Mouse (Mus musculus) C2C12 (cell line): ENCODE measurements at regions not wholly inside any gene's neighbourhood (a gene's known extent, or its start where the extent isn't known, plus 50 kb on each side); places are given as distances from the start of the nearest gene placed in this dataset.

Source experiments
- H3K27me3 ChIP-seq: one replicate; pipeline ENCODE4 v1.6.1; 2011; ENCODE audit not compliant: control insufficient read depth, insufficient read depth, insufficient read length
- H3K36me3 ChIP-seq: one replicate; pipeline ENCODE4 v1.6.1; 2011; ENCODE audit not compliant: control insufficient read depth, insufficient read depth
- H3K4me3 ChIP-seq: one replicate; pipeline ENCODE4 v1.5.1; 2011; ENCODE audit warnings: mild to moderate bottlenecking, control low read depth; ENCODE audit not compliant: poor library complexity, insufficient read depth, severe bottlenecking
- H3K79me2 ChIP-seq: one replicate; pipeline ENCODE4 v1.6.1; 2011; ENCODE audit not compliant: control insufficient read depth, insufficient read depth
- H3K79me3 ChIP-seq: one replicate; pipeline ENCODE4 v1.6.1; 2011; ENCODE audit warnings: low read depth, control low read depth
- H3ac ChIP-seq: one replicate; pipeline ENCODE3; 2011; ENCODE audit warnings: low read depth; ENCODE audit not compliant: control insufficient read depth, insufficient read length
- CEBPB ChIP-seq: IDR thresholded peaks from one replicate; pipeline ENCODE4 v1.6.1; 2011; ENCODE audit warnings: low read depth, mild to moderate bottlenecking, control low read depth, moderate library complexity
- CTCF ChIP-seq: IDR thresholded peaks from one replicate; pipeline ENCODE4 v1.5.1; 2011; ENCODE audit not compliant: control insufficient read depth, insufficient read depth, insufficient read length
- FOSL1 ChIP-seq: IDR thresholded peaks from one replicate; pipeline ENCODE4 v1.8.0; 2011; ENCODE audit warnings: mild to moderate bottlenecking, low read length; ENCODE audit not compliant: poor library complexity, insufficient read depth, severe bottlenecking
- MAX ChIP-seq: IDR thresholded peaks from one replicate; pipeline ENCODE4 v1.6.1; 2011; ENCODE audit warnings: mild to moderate bottlenecking, control low read depth
- MYOD1 ChIP-seq: IDR thresholded peaks from one replicate; pipeline ENCODE4 v1.6.1; 2011; ENCODE audit warnings: low read depth; ENCODE audit not compliant: control insufficient read depth, insufficient read length
- MYOG ChIP-seq: IDR thresholded peaks from one replicate; pipeline ENCODE4 v1.6.1; 2011; ENCODE audit not compliant: control insufficient read depth, insufficient read length; ENCODE audit errors: extremely low read depth
- USF1 ChIP-seq: IDR thresholded peaks from one replicate; pipeline ENCODE4 v1.6.1; 2011; ENCODE audit warnings: low read depth, mild to moderate bottlenecking, control low read depth, moderate library complexity

- no peak overlapping the region for H3K4me3 ChIP-seq
- TF ChIP-seq CEBPB (no peak), FOSL1 (no peak)
- no peaks in the 10 kb centered on the region for H3K79me2 ChIP-seq
- H3K27me3 ChIP-seq = no peaks in the 10 kb centered on the region
- no peak overlapping the region for H3ac ChIP-seq
- no peaks in the 10 kb centered on the region for H3K36me3 ChIP-seq
- H3K79me3 ChIP-seq = no peaks in the 10 kb centered on the region
Observed at GRCm38 (mm10) chr9:63876023-63876422, 118.2 kb upstream of the Smad3 start.

GRCm38 (mm10) chr9:63875193-63875592 lies 117.4 kb upstream of the Smad3 start:
- Histone ChIP-seq H3K4me3 (no peak overlapping the region), H3K79me2 (no peaks in the 10 kb centered on the region), H3ac (no peak overlapping the region), H3K79me3 (no peaks in the 10 kb centered on the region), H3K36me3 (no peaks in the 10 kb centered on the region), H3K27me3 (no peaks in the 10 kb centered on the region)
- no peak for TF ChIP-seq CTCF
- no peak for TF ChIP-seq MYOG
- TF ChIP-seq MYOD1 = no peak
- no peak for TF ChIP-seq CEBPB
- TF ChIP-seq USF1 = no peak
- TF ChIP-seq MAX = no peak
- no peak for TF ChIP-seq FOSL1

- TF ChIP-seq CEBPB (no peak), MYOD1 (no peak), USF1 (no peak), MYOG (no peak), CTCF (no peak), FOSL1 (no peak), MAX (no peak)
- Histone ChIP-seq H3K79me3 (no peaks in the 10 kb centered on the region), H3K36me3 (no peaks in the 10 kb centered on the region), H3K4me3 (no peak overlapping the region), H3ac (no peak overlapping the region), H3K27me3 (peaks cover 5% of the 10 kb centered on the region), H3K79me2 (no peaks in the 10 kb centered on the region)
Observed at GRCm38 (mm10) chr9:63864350-63864749, 106.6 kb upstream of the Smad3 start.

DNA sequence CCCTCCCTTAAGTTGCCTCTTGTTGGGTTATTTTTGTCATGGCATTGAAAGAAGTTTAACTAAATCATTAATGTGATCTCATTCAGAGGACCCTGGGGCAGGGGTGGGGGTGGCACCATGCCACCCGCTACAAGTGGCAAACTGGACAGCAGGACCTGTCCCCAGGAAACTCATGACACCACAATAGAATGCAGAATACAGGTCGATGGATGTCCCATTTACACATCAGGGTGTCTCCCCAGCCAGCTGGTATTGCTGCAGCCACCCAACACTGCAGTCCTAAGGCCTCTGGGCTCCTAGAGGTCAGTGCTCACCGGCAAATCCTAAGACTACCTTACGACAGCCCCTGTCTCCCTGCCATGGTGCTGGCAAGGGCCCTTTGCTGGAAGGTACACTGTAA lies 105.5 kb upstream of the Smad3 start:
- Histone ChIP-seq H3K4me3 (no peak overlapping the region), H3K79me3 (no peaks in the 10 kb centered on the region), H3ac (no peak overlapping the region), H3K27me3 (peaks cover 5% of the 10 kb centered on the region), H3K79me2 (no peaks in the 10 kb centered on the region), H3K36me3 (no peaks in the 10 kb centered on the region)
- TF ChIP-seq MYOD1 = no peak
- TF ChIP-seq CEBPB = no peak
- TF ChIP-seq USF1 = no peak
- no peak for TF ChIP-seq CTCF
- TF ChIP-seq MYOG = no peak
- no peak for TF ChIP-seq FOSL1
- no peak for TF ChIP-seq MAX

GRCm38 (mm10) chr9:63862427-63862826 lies 104.6 kb upstream of the Smad3 start:
- Histone ChIP-seq H3K36me3 (no peaks in the 10 kb centered on the region), H3K79me2 (no peaks in the 10 kb centered on the region), H3K27me3 (peaks cover 5% of the 10 kb centered on the region), H3ac (no peak overlapping the region), H3K4me3 (no peak overlapping the region), H3K79me3 (no peaks in the 10 kb centered on the region)
- TF ChIP-seq MYOD1 (no peak), FOSL1 (no peak), CEBPB (no peak), CTCF (no peak), USF1 (no peak), MAX (no peak), MYOG (no peak)

- Histone ChIP-seq H3K4me3 (no peak overlapping the region), H3K36me3 (no peaks in the 10 kb centered on the region), H3K27me3 (peaks cover 5% of the 10 kb centered on the region), H3K79me3 (no peaks in the 10 kb centered on the region), H3ac (no peak overlapping the region), H3K79me2 (no peaks in the 10 kb centered on the region)
- TF ChIP-seq MYOD1 (no peak), MYOG (no peak), CTCF (no peak), USF1 (no peak), CEBPB (no peak), FOSL1 (no peak), MAX (no peak)
Observed at GRCm38 (mm10) chr9:63861418-63861817, 103.6 kb upstream of the Smad3 start.
